Mouse (Mus musculus): ENCODE data around the gene Olfr693. TPM values are rescaled to one million over a fixed set of nuclear protein-coding genes. Genes with fewer than 3 reads are reported as not detected.

Gene Olfr693
- not detected for polyA plus RNA-seq (2014; fragmentation: Illumina TruSeq; extraction: RNeasy Lipid Tissue Mini Kit (QIAGEN cat#74804); ENCODE audit: low replicate concordance)

DNA sequence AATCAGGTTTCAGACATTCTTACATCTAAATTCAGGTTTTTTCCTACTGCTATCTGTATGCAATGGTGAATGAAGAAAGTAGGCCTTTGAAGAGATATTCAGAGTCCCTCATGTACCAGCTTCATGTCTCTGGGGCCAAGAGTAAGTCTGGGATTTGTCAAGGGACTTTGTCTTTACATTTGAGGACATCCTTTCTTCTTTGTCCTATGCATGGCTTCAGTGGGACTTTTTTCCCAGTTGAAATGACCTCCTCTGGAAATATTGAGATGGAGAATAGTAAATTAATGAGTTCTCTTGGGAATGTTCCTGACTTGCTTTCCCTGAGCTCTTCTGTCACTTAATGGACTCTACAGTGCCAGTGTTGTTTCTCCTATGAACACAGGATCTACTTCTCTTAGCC, at the start of gene Olfr693:
Gene Olfr693 (minus strand): TSS at position 101 of the 400 bp plus-strand sequence.

DNA sequence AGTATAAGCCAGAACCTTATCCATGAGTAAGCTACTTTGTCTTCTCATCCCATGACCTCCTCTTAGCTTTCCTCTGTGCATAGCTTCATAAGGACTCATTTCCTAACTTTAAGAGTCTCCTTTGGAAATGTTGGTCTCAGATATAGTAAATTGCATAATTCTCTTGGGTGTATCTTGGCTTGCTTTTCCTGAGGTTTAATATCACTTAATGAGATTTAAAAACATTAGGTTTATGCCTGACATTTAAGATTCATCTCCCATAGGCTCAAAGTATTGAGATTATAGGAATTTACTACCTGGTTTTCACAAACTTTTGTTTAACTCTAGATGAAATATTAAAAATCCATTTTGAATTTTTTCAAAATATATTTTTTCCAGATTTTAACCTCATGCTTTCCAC, 35.9 kb upstream of the Olfr693 start, which contains the start of gene Olfr695:
Gene Olfr695 (minus strand): TSS at position 101 of the 400 bp plus-strand sequence.

DNA sequence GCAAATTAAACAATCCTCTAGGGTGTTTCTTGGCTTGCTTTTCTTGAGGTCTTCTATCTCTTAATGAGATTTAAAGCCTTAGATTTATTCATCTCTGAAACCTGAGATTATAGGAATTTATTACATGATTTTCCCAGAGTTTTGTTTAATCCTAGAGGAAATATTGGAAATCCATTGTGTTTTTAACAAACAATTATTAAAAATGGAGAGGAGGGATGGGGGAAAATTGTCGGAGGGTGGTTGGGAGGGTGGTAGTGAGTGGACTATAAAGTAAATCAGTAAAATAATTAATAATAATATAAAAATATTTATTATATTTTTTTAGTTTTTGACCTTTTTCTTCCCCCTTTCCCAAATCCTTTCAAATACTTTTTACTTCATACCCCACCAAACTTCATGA, 11.3 kb upstream of the Olfr693 start, which contains the start of gene Olfr694:
Gene Olfr694 (minus strand): TSS at position 101 of the 400 bp plus-strand sequence.

Other genes starting within 250 kb of the Olfr693 start
- not detected for gene Olfr694, start 11.2 kb upstream of the Olfr693 start, polyA plus RNA-seq (2014; fragmentation: Illumina TruSeq; extraction: RNeasy Lipid Tissue Mini Kit (QIAGEN cat#74804); ENCODE audit: low replicate concordance)
- not detected for gene Olfr695, start 35.8 kb upstream of the Olfr693 start, polyA plus RNA-seq (2014; fragmentation: Illumina TruSeq; extraction: RNeasy Lipid Tissue Mini Kit (QIAGEN cat#74804); ENCODE audit: low replicate concordance)
- gene Olfr697, start 61.9 kb upstream of the Olfr693 start, polyA plus RNA-seq (2014; fragmentation: Illumina TruSeq; extraction: RNeasy Lipid Tissue Mini Kit (QIAGEN cat#74804); ENCODE audit: low replicate concordance) = not detected
- not detected for gene Olfr698, start 74.8 kb upstream of the Olfr693 start, polyA plus RNA-seq (2014; fragmentation: Illumina TruSeq; extraction: RNeasy Lipid Tissue Mini Kit (QIAGEN cat#74804); ENCODE audit: low replicate concordance)
- gene Olfr699, start 112.6 kb upstream of the Olfr693 start, polyA plus RNA-seq (2014; fragmentation: Illumina TruSeq; extraction: RNeasy Lipid Tissue Mini Kit (QIAGEN cat#74804); ENCODE audit: low replicate concordance) = not detected
- gene Olfr700, start 128.2 kb upstream of the Olfr693 start, polyA plus RNA-seq (2014; fragmentation: Illumina TruSeq; extraction: RNeasy Lipid Tissue Mini Kit (QIAGEN cat#74804); ENCODE audit: low replicate concordance) = not detected
- not detected for gene Olfr701, start 133.5 kb upstream of the Olfr693 start, polyA plus RNA-seq (2014; fragmentation: Illumina TruSeq; extraction: RNeasy Lipid Tissue Mini Kit (QIAGEN cat#74804); ENCODE audit: low replicate concordance)
- not detected for gene Olfr702, start 153.3 kb upstream of the Olfr693 start, polyA plus RNA-seq (2014; fragmentation: Illumina TruSeq; extraction: RNeasy Lipid Tissue Mini Kit (QIAGEN cat#74804); ENCODE audit: low replicate concordance)
- gene Olfr703, start 162.8 kb upstream of the Olfr693 start, polyA plus RNA-seq (2014; fragmentation: Illumina TruSeq; extraction: RNeasy Lipid Tissue Mini Kit (QIAGEN cat#74804); ENCODE audit: low replicate concordance) = not detected
- not detected for gene Olfr704, start 182.6 kb upstream of the Olfr693 start, polyA plus RNA-seq (2014; fragmentation: Illumina TruSeq; extraction: RNeasy Lipid Tissue Mini Kit (QIAGEN cat#74804); ENCODE audit: low replicate concordance)
- gene Olfr705, start 196.3 kb upstream of the Olfr693 start, polyA plus RNA-seq (2014; fragmentation: Illumina TruSeq; extraction: RNeasy Lipid Tissue Mini Kit (QIAGEN cat#74804); ENCODE audit: low replicate concordance) = not detected
- not detected for gene Olfr706, start 207.6 kb upstream of the Olfr693 start, polyA plus RNA-seq (2014; fragmentation: Illumina TruSeq; extraction: RNeasy Lipid Tissue Mini Kit (QIAGEN cat#74804); ENCODE audit: low replicate concordance)
- gene Olfr707, start 220.7 kb upstream of the Olfr693 start, polyA plus RNA-seq (2014; fragmentation: Illumina TruSeq; extraction: RNeasy Lipid Tissue Mini Kit (QIAGEN cat#74804); ENCODE audit: low replicate concordance) = not detected
- 0.45 TPM for gene Olfr1532-ps1, start 227.4 kb upstream of the Olfr693 start, polyA plus RNA-seq (2014; fragmentation: Illumina TruSeq; extraction: RNeasy Lipid Tissue Mini Kit (QIAGEN cat#74804); ENCODE audit: low replicate concordance)

Data from small intestine, adult 10 weeks (tissue).